Mouse (Mus musculus) testis, adult 2 months (tissue): Measurements from ENCODE around the gene Morn3. TPM values are rescaled to one million over a fixed set of nuclear protein-coding genes. Genes with fewer than 3 reads are reported as not detected.

Source experiments
- H3K27ac ChIP-seq: fragments of 200-500 bp; 2 replicates; pipeline ENCODE4 v1.5.1; 2012; ENCODE audit warnings: low read depth, low read length; ENCODE audit not compliant: control insufficient read depth, insufficient read depth
- H3K27me3 ChIP-seq: fragments of 200-500 bp; 2 replicates; pipeline ENCODE4 v1.6.1; 2012; ENCODE audit warnings: mild to moderate bottlenecking, low read length, moderate library complexity; ENCODE audit not compliant: control insufficient read depth, insufficient read depth
- H3K36me3 ChIP-seq: fragments of 200-500 bp; 2 replicates; pipeline ENCODE4 v1.6.1; 2012; ENCODE audit warnings: mild to moderate bottlenecking, low read length; ENCODE audit not compliant: control insufficient read depth, insufficient read depth
- H3K4me1 ChIP-seq: fragments of 200-500 bp; 2 replicates; pipeline ENCODE4 v1.6.1; 2012; ENCODE audit warnings: low read length; ENCODE audit not compliant: control insufficient read depth, insufficient read depth
- H3K4me3 ChIP-seq: fragments of 200-500 bp; 2 replicates; pipeline ENCODE4 v1.5.1; 2012; ENCODE audit warnings: low read depth, mild to moderate bottlenecking, low read length, moderate library complexity, mixed read lengths; ENCODE audit not compliant: control insufficient read depth
- CTCF ChIP-seq: fragments of 200-500 bp; IDR thresholded peaks from 2 replicates; pipeline ENCODE4 v1.5.1; 2012; ENCODE audit warnings: low read depth, mild to moderate bottlenecking, inconsistent platforms, low read length, moderate library complexity; ENCODE audit not compliant: control insufficient read depth, insufficient read depth, insufficient replicate concordance
- POLR2A ChIP-seq: fragments of 200-500 bp; IDR thresholded peaks from 2 replicates; pipeline ENCODE4 v1.6.1; 2012; ENCODE audit warnings: low read depth, mild to moderate bottlenecking, inconsistent platforms, low read length, moderate library complexity; ENCODE audit not compliant: control insufficient read depth
- polyA plus RNA-seq: library from polyadenylated mRNA; depleted of rRNA; stranded (reverse); fragments of >200 nt; gene quantifications from 2 replicates; pipeline ENCODE4 v1.2.3, GENCODE M21; 2012

Morn3 gene
- polyA plus RNA-seq, 1 experiment, result 285 TPM

DNA sequence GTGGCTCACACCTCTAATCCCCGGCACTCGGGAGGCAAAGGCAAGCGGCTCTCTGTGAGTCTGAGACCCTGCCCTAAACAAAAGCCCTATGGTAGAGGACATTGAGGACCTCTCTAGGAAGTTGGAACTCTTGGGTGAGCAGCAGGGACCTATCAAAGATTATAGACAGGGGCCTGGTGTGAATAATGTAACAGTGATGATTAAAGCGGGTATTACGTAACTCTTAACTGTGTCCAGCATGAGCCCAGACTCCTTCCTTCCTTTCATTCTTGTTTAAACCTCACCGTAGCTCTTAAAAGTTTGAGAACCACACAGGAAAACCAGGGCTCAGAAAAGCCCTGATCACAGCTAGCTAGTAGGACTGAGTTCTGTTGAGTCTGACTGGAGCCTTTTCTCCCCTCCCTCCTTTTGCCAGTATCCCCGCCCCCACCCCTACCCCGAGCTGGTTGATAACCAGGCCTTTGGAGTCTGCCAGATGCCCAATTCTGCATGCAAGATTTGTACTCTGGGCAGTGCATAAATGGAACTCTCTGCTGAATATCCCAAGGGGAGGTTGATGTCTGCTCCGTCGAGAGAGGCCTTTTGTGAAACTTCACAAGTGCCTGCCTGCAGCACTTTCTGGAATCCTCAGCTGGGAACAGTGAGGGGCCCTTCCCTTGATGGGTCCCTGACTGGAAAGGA, 27.3 kb downstream of the Morn3 start:
- peaks cover 13% of the 10 kb centered on the region for H3K4me1 ChIP-seq
- no peaks in the 10 kb centered on the region for H3K36me3 ChIP-seq
- H3K27ac ChIP-seq, result no peak overlapping the region
- no peak for TF ChIP-seq POLR2A
- TF ChIP-seq CTCF, result no peak
- no peaks in the 10 kb centered on the region for H3K27me3 ChIP-seq
- H3K4me3 ChIP-seq, result no peak overlapping the region

DNA sequence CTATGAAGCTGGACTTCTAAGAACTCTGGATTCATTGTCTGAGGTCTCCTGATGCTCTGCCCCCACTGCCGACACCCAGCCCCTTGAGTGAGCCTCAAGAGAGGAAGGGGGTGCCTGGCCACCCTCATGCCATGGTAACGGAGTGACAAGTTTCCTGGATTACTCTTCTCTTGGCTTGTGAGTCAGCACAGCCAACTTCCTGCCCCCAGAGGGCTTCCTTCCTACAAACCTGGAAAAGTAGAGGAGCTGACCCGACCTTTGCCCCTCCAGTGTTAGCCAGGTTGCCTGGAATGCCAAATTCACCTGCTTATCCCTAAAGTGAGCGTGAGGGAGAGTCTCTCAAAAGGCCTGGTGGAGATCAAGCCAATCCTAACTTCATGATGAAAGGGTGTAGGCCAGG, 29.3 kb downstream of the Morn3 start:
- Histone ChIP-seq H3K27me3 (no peaks in the 10 kb centered on the region), H3K4me3 (no peak overlapping the region), H3K4me1 (peaks cover 15% of the 10 kb centered on the region), H3K36me3 (no peaks in the 10 kb centered on the region), H3K27ac (no peak overlapping the region)
- TF ChIP-seq CTCF (no peak), POLR2A (no peak)

DNA sequence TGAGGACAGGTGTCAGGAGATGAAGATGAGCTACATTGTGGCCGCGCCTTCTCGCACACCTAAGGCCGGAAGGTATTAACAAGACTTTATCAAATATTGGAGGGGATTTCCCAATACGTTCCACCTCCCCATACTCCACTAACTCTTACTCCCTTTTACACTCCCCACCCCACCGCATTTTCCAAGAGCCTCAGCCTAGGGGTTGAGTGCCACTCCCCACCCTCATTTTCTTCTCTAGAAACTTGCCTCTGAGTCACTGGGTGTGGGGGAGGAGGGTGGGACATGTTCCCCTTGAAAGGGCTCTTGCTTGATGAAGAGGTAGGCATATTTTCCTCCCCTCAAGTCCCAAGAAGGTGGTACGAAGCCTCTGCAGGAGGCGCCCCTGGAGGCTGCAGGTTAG, 30.9 kb downstream of the Morn3 start:
- Histone ChIP-seq H3K4me3 (peak overlapping the region; percentile 87), H3K27ac (peak overlapping the region; percentile 29), H3K27me3 (no peaks in the 10 kb centered on the region), H3K4me1 (peaks cover 15% of the 10 kb centered on the region), H3K36me3 (no peaks in the 10 kb centered on the region)
- no peak for TF ChIP-seq CTCF
- TF ChIP-seq POLR2A, result no peak

DNA sequence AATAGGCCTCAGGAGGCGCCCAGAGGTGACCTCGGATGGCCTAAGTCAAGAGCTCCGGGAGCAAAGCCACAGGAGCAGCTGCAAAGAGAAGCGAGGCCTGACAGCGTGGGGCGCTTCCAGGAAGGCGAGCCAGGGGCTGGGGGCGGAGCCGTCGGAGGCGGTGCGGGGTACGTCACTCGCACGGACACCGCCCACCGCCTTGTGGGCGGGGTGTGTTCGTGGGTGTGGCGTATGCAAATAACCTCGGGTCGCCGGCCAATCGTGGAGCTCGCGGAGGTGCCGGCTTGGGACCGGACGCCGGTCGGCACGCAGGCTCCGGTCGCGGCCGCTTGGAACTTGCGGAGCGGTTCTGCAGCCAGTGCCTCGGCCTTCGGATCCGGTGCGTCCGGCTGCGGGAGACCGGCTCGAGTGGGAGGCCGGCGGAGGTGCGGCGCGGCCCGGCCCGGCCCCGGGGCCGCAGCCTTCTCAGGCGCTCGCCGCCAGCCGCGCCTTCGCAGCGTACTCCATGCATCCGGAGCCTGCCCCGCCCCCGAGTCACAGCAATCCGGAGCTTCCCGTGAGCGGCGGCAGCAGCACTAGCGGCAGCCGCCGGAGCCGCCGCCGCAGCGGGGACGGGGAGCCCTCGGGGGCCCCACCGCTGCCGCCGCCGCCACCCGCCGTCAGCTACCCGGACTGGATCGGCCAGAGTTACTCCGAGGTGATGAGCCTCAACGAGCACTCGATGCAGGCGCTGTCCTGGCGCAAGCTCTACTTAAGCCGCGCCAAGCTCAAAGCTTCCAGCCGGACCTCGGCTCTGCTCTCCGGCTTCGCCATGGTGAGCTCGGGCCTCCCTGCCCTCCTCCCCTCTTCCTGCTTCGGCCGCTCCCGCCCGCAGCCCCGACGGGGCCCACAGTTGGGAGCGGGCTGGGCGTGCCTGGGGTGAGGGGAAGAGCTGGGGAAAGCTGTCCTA, 31.8 kb downstream of the Morn3 start, which contains the start of gene Orai1:
TSS of gene Orai1 (plus strand) at position 322 of the 949 bp plus-strand sequence.
- Histone ChIP-seq H3K27me3 (no peaks in the 10 kb centered on the region), H3K27ac (peak within 1 kb of the TSS; percentile 29), H3K36me3 (no peaks in the 10 kb centered on the region), H3K4me1 (peaks cover 15% of the 10 kb centered on the region), H3K4me3 (peak within 1 kb of the TSS; percentile 87)
- TF ChIP-seq CTCF (no peak), POLR2A (peak; percentile 67)

DNA sequence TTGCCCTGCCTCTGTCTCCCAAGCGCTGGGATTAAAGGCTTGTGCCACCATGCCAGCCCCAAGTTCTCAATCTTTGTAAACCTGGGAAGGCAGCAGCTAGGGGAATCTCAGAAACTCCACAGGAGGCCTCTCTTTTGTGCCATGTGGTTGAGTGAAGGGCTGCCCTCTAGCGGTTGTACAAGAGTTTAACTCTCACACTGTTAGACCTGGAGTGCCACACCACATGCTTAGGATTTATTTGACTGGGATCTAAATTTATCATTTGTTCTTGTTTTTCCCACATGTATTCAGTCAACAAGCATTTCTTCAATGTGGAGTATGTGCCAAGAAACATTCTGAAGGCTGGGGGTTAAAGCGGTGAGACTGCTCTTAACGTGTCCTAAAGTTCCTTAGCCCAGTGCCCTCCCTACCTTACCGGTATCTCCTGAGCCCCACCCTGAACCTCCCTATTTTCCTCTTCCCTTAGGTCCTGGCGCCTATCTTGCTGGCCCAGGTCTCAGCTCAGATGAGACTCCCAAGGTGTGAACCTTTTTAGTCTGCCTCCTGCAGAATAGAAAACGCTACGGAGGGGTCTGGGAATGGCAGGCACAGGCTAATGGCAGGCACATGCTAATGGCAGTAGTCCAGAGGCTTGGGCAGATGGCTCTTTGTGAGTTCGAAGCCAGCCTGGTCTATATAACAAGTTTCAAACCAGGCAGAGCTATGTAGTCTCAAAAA, 33.1 kb downstream of the Morn3 start:
- no peaks in the 10 kb centered on the region for H3K27me3 ChIP-seq
- TF ChIP-seq POLR2A (no peak), CTCF (peak; percentile 13; the same call in 1 of the 2 replicates)
- peaks cover 12% of the 10 kb centered on the region for H3K4me1 ChIP-seq
- H3K4me3 ChIP-seq, result no peak overlapping the region
- H3K27ac ChIP-seq, result no peak overlapping the region
- H3K36me3 ChIP-seq, result no peaks in the 10 kb centered on the region

DNA sequence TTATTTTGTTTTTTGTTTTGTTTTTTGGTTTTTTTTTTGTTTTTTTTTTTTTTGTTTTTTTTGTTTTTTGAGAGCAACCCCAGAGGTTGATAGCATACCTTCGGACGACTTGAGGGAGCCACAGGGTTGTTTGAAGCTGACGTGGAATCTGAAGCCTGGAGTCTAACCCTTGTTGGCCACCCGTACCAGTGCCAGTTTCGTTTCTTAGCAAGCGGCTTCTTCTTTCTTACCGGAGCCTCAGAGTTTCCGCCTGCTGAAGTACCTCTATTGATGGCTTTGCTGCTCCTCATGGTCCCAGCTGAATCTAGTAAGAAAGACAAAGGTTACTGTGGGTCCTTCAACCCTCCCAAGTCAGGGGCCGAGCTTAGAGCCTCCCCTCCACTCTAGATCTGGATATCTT, 35.1 kb downstream of the Morn3 start:
- no peaks in the 10 kb centered on the region for H3K27me3 ChIP-seq
- TF ChIP-seq POLR2A, result no peak
- no peak for TF ChIP-seq CTCF

More for the DNA sequence above, 35.1 kb downstream of the Morn3 start:
- H3K4me1 ChIP-seq, result peaks cover 12% of the 10 kb centered on the region
- H3K27ac ChIP-seq, result no peak overlapping the region
- H3K36me3 ChIP-seq, result no peaks in the 10 kb centered on the region
- H3K4me3 ChIP-seq, result no peak overlapping the region
